Mouse (Mus musculus): ENCODE measurements around the gene Olfr697. TPM values are rescaled to one million over a fixed set of nuclear protein-coding genes. Genes with fewer than 3 reads are reported as not detected.
"Not testable (repeated sequence)": the region's sequence is repeated elsewhere in the genome, so short reads cannot be mapped to it uniquely, and the experiment has no call there.

Gene Olfr697
- total and polyA plus RNA-seq, 2 experiments from 2014 or later: not detected

- ATAC-seq: no peak
- DNase-seq: no peak
- no peak within 1 kb of the TSS for H3K4me3 ChIP-seq (ENCODE audit: low read depth, low read length)
- no peaks in the 10 kb centered on the region for H3K4me1 ChIP-seq (ENCODE audit: insufficient read depth)
- H3K27ac ChIP-seq (ENCODE audit: low read depth, low read length): no peak within 1 kb of the TSS
- no peak within 1 kb of the TSS for H3K4me2 ChIP-seq (ENCODE audit: low read depth)
- H3K9me3 ChIP-seq (ENCODE audit: low read length): no peaks in the 10 kb centered on the region
- no peaks in the 10 kb centered on the region for H3K27me3 ChIP-seq (ENCODE audit: insufficient read depth, low read length)
- no peak for TF ChIP-seq CTCF (IDR thresholded peaks at IDR 0.05; ENCODE audit: low read depth)
- H3K9ac ChIP-seq: no peak within 1 kb of the TSS
- H3K36me3 ChIP-seq (ENCODE audit: insufficient read depth): no peaks in the 10 kb centered on the region
These were observed 25.9 kb downstream of the Olfr697 start, which contains the start of gene Olfr695 for GRCm38 (mm10) chr7:106716296-106716695. TSS of gene Olfr695 (minus strand) at chr7:106716396.

- Histone ChIP-seq H3K4me1 (ENCODE audit: insufficient read depth) (no peaks in the 10 kb centered on the region), H3K27ac (ENCODE audit: low read depth, low read length) (no peak overlapping the region), H3K4me2 (ENCODE audit: low read depth) (no peak overlapping the region), H3K4me3 (ENCODE audit: low read depth, low read length) (no peak overlapping the region), H3K9ac (no peak overlapping the region), H3K27me3 (ENCODE audit: insufficient read depth, low read length) (no peaks in the 10 kb centered on the region), H3K36me3 (ENCODE audit: insufficient read depth) (no peaks in the 10 kb centered on the region), H3K9me3 (ENCODE audit: low read length) (no peaks in the 10 kb centered on the region)
- ATAC-seq: no peak
- DNase-seq: no peak
- no peak for TF ChIP-seq CTCF (IDR thresholded peaks at IDR 0.05; ENCODE audit: low read depth)
- 91% methylated on average over 6 of the region's 6 CpGs for WGBS
These were observed 30.8 kb downstream of the Olfr697 start for GRCm38 (mm10) chr7:106711463-106711862.

DNA sequence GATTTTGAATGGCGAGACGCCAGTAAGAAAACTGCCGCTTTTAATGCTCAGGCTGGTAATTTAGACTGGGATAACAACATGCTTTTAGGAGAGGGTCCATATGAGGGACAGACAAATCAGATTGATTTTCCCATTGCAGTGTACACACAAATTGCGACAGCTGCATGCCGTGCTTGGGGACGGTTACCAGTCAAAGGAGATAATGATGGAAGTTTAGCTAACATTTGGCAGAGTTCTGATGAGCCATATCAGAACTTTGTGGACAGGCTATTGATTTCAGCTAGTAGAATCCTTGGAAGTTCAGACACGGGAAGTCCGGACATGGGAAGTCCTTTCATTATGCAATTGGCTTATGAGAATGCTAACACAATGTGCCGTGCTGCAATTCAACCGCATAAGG, 34.5 kb downstream of the Olfr697 start:
- not testable (repeated sequence) for DNase-seq; H3K9me3 ChIP-seq (ENCODE audit: low read length); H3K9ac ChIP-seq; H3K36me3 ChIP-seq (ENCODE audit: insufficient read depth); H3K27ac ChIP-seq (ENCODE audit: low read depth, low read length); H3K4me3 ChIP-seq (ENCODE audit: low read depth, low read length); ATAC-seq; H3K4me1 ChIP-seq (ENCODE audit: insufficient read depth); H3K4me2 ChIP-seq (ENCODE audit: low read depth); H3K27me3 ChIP-seq (ENCODE audit: insufficient read depth, low read length)
- WGBS: 86% methylated on average over 10 of the region's 10 CpGs

GRCm38 (mm10) chr7:106696891-106697290, 45.4 kb downstream of the Olfr697 start:
- no peak for TF ChIP-seq CTCF (IDR thresholded peaks at IDR 0.05; ENCODE audit: low read depth)
- H3K27ac ChIP-seq (ENCODE audit: low read depth, low read length): no peak overlapping the region
- 75% methylated on average over 1 of the region's 1 CpGs for WGBS
- ATAC-seq: no peak
- H3K9me3 ChIP-seq (ENCODE audit: low read length): no peaks in the 10 kb centered on the region
- no peaks in the 10 kb centered on the region for H3K27me3 ChIP-seq (ENCODE audit: insufficient read depth, low read length)
- H3K36me3 ChIP-seq (ENCODE audit: insufficient read depth): no peaks in the 10 kb centered on the region
- no peak overlapping the region for H3K9ac ChIP-seq
- DNase-seq: no peak
- no peak overlapping the region for H3K4me3 ChIP-seq (ENCODE audit: low read depth, low read length)
- no peak overlapping the region for H3K4me2 ChIP-seq (ENCODE audit: low read depth)
- H3K4me1 ChIP-seq (ENCODE audit: insufficient read depth): no peaks in the 10 kb centered on the region

DNA sequence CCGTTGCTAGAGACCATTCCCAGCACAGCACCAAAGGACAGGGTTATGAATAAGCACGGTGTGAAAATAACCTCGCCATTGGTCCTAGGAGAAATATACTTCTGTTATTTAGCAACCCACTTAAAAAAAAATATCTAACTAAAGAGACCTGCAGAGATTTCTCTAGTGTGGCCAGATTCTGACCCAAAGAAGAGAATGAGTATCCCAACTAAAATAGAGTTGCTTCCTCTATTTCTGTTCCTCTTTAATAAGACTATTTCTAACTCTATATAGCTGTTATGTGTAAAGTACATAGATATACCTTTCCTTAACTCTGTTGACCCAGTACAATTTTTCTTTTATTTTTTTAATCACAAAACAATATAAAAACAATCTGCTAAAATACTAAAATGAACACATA, 49.3 kb downstream of the Olfr697 start:
- ATAC-seq: no peak
- no peak for TF ChIP-seq CTCF (IDR thresholded peaks at IDR 0.05; ENCODE audit: low read depth)
- WGBS: 90% methylated on average over 3 of the region's 3 CpGs
- no peak for DNase-seq
- Histone ChIP-seq H3K9ac (no peak overlapping the region), H3K36me3 (ENCODE audit: insufficient read depth) (no peaks in the 10 kb centered on the region), H3K27ac (ENCODE audit: low read depth, low read length) (no peak overlapping the region), H3K9me3 (ENCODE audit: low read length) (no peaks in the 10 kb centered on the region), H3K4me2 (ENCODE audit: low read depth) (no peak overlapping the region), H3K4me1 (ENCODE audit: insufficient read depth) (no peaks in the 10 kb centered on the region), H3K27me3 (ENCODE audit: insufficient read depth, low read length) (no peaks in the 10 kb centered on the region), H3K4me3 (ENCODE audit: low read depth, low read length) (no peak overlapping the region)

DNA sequence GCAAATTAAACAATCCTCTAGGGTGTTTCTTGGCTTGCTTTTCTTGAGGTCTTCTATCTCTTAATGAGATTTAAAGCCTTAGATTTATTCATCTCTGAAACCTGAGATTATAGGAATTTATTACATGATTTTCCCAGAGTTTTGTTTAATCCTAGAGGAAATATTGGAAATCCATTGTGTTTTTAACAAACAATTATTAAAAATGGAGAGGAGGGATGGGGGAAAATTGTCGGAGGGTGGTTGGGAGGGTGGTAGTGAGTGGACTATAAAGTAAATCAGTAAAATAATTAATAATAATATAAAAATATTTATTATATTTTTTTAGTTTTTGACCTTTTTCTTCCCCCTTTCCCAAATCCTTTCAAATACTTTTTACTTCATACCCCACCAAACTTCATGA, 50.5 kb downstream of the Olfr697 start, which contains the start of gene Olfr694:
Gene Olfr694, minus strand, starts transcription at position 101 of the 400 bp plus-strand sequence.
- no peak for TF ChIP-seq CTCF (IDR thresholded peaks at IDR 0.05; ENCODE audit: low read depth)
- ATAC-seq: no peak
- H3K4me3 ChIP-seq (ENCODE audit: low read depth, low read length): no peak within 1 kb of the TSS
- no peak within 1 kb of the TSS for H3K4me2 ChIP-seq (ENCODE audit: low read depth)
- no peak within 1 kb of the TSS for H3K9ac ChIP-seq
- H3K9me3 ChIP-seq (ENCODE audit: low read length): no peaks in the 10 kb centered on the region
- no peaks in the 10 kb centered on the region for H3K36me3 ChIP-seq (ENCODE audit: insufficient read depth)
- DNase-seq: no peak
- H3K4me1 ChIP-seq (ENCODE audit: insufficient read depth): no peaks in the 10 kb centered on the region
- H3K27ac ChIP-seq (ENCODE audit: low read depth, low read length): no peak within 1 kb of the TSS
- WGBS: 89% methylated on average over 1 of the region's 1 CpGs
- no peaks in the 10 kb centered on the region for H3K27me3 ChIP-seq (ENCODE audit: insufficient read depth, low read length)

Other genes with a start within 250 kb of the Olfr697 start
- 0.08 TPM in 1 of 2 replicates, not detected in the other for gene Olfr693, start 61.9 kb downstream of the Olfr697 start, total RNA-seq (2014; rRNA removed)
- gene Olfr693, start 61.9 kb downstream of the Olfr697 start, polyA plus RNA-seq (2015; fragmentation: Nextera tagmentation; extraction: Ambion mirVana): not detected in 2 replicates
- gene Olfr694, start 50.6 kb downstream of the Olfr697 start, total RNA-seq (2014; rRNA removed): not detected in 2 replicates
- not detected in 2 replicates for gene Olfr694, start 50.6 kb downstream of the Olfr697 start, polyA plus RNA-seq (2015; fragmentation: Nextera tagmentation; extraction: Ambion mirVana)
- not detected in 2 replicates for gene Olfr695, start 26.0 kb downstream of the Olfr697 start, total RNA-seq (2014; rRNA removed)
- not detected in 2 replicates for gene Olfr695, start 26.0 kb downstream of the Olfr697 start, polyA plus RNA-seq (2015; fragmentation: Nextera tagmentation; extraction: Ambion mirVana)
- gene Olfr698, start 13.0 kb upstream of the Olfr697 start, total RNA-seq (2014; rRNA removed): not detected in 2 replicates
- gene Olfr698, start 13.0 kb upstream of the Olfr697 start, polyA plus RNA-seq (2015; fragmentation: Nextera tagmentation; extraction: Ambion mirVana): not detected in 2 replicates
- gene Olfr699, start 50.8 kb upstream of the Olfr697 start, total RNA-seq (2014; rRNA removed): not detected in 2 replicates
- not detected in 2 replicates for gene Olfr699, start 50.8 kb upstream of the Olfr697 start, polyA plus RNA-seq (2015; fragmentation: Nextera tagmentation; extraction: Ambion mirVana)
- gene Olfr700, start 66.4 kb upstream of the Olfr697 start, total RNA-seq (2014; rRNA removed): not detected in 2 replicates
- not detected in 2 replicates for gene Olfr700, start 66.4 kb upstream of the Olfr697 start, polyA plus RNA-seq (2015; fragmentation: Nextera tagmentation; extraction: Ambion mirVana)
- gene Olfr701, start 71.7 kb upstream of the Olfr697 start, total RNA-seq (2014; rRNA removed): not detected in 2 replicates
- not detected in 2 replicates for gene Olfr701, start 71.7 kb upstream of the Olfr697 start, polyA plus RNA-seq (2015; fragmentation: Nextera tagmentation; extraction: Ambion mirVana)
- not detected in 2 replicates for gene Olfr702, start 91.5 kb upstream of the Olfr697 start, total RNA-seq (2014; rRNA removed)
- gene Olfr702, start 91.5 kb upstream of the Olfr697 start, polyA plus RNA-seq (2015; fragmentation: Nextera tagmentation; extraction: Ambion mirVana): not detected in 2 replicates
- gene Olfr703, start 100.9 kb upstream of the Olfr697 start, total RNA-seq (2014; rRNA removed): not detected in 2 replicates
- not detected in 2 replicates for gene Olfr703, start 100.9 kb upstream of the Olfr697 start, polyA plus RNA-seq (2015; fragmentation: Nextera tagmentation; extraction: Ambion mirVana)
- not detected in 2 replicates for gene Olfr704, start 120.7 kb upstream of the Olfr697 start, total RNA-seq (2014; rRNA removed)
- not detected in 2 replicates for gene Olfr704, start 120.7 kb upstream of the Olfr697 start, polyA plus RNA-seq (2015; fragmentation: Nextera tagmentation; extraction: Ambion mirVana)
- gene Olfr705, start 134.4 kb upstream of the Olfr697 start, total RNA-seq (2014; rRNA removed): not detected in 2 replicates
- gene Olfr705, start 134.4 kb upstream of the Olfr697 start, polyA plus RNA-seq (2015; fragmentation: Nextera tagmentation; extraction: Ambion mirVana): not detected in 2 replicates
- not detected in 2 replicates for gene Olfr706, start 145.7 kb upstream of the Olfr697 start, total RNA-seq (2014; rRNA removed)
- gene Olfr706, start 145.7 kb upstream of the Olfr697 start, polyA plus RNA-seq (2015; fragmentation: Nextera tagmentation; extraction: Ambion mirVana): not detected in 2 replicates
- gene Olfr707, start 158.8 kb upstream of the Olfr697 start, total RNA-seq (2014; rRNA removed): not detected in 2 replicates
- not detected in 2 replicates for gene Olfr707, start 158.8 kb upstream of the Olfr697 start, polyA plus RNA-seq (2015; fragmentation: Nextera tagmentation; extraction: Ambion mirVana)
- gene Olfr1532-ps1, start 165.6 kb upstream of the Olfr697 start, total RNA-seq (2014; rRNA removed): not detected in 2 replicates
- gene Olfr1532-ps1, start 165.6 kb upstream of the Olfr697 start, polyA plus RNA-seq (2015; fragmentation: Nextera tagmentation; extraction: Ambion mirVana): not detected in 2 replicates
- gene Olfr709-ps1, start 189.8 kb upstream of the Olfr697 start, total RNA-seq (2014; rRNA removed): not detected in 2 replicates
- not detected in 2 replicates for gene Olfr709-ps1, start 189.8 kb upstream of the Olfr697 start, polyA plus RNA-seq (2015; fragmentation: Nextera tagmentation; extraction: Ambion mirVana)
- gene Olfr710, start 205.9 kb upstream of the Olfr697 start, total RNA-seq (2014; rRNA removed): not detected in 2 replicates
- not detected in 2 replicates for gene Olfr710, start 205.9 kb upstream of the Olfr697 start, polyA plus RNA-seq (2015; fragmentation: Nextera tagmentation; extraction: Ambion mirVana)
- not detected in 2 replicates for gene Olfr6, start 221.5 kb upstream of the Olfr697 start, total RNA-seq (2014; rRNA removed)
- gene Olfr6, start 221.5 kb upstream of the Olfr697 start, polyA plus RNA-seq (2015; fragmentation: Nextera tagmentation; extraction: Ambion mirVana): not detected in 2 replicates
- not detected in 2 replicates for gene Olfr711, start 233.0 kb upstream of the Olfr697 start, total RNA-seq (2014; rRNA removed)
- gene Olfr711, start 233.0 kb upstream of the Olfr697 start, polyA plus RNA-seq (2015; fragmentation: Nextera tagmentation; extraction: Ambion mirVana): not detected in 2 replicates

Data from forebrain, postnatal 0 days (tissue).